Mouse (Mus musculus): ENCODE results near the gene F2rl2.

Gene F2rl2

DNA sequence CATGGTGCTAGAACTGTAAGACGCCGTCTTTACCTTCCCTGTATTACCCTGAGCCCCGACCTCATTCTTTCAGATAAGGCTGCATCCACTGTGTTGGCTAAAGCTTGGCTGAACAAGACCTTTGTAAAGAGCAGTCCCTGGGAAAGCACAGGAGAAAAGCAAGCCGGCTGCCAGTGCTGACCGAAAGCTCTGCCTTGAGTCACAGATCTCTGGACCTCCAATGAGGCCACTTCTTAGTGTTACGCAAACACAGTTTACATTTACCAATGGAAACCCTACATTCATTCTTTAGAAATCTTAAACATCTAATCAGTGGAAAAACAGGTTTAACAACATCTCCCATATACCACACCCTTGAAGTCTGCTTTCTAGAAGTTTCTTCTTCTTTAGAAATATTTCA lies 8.9 kb downstream of the F2rl2 start:
- no peak for DNase-seq

DNA sequence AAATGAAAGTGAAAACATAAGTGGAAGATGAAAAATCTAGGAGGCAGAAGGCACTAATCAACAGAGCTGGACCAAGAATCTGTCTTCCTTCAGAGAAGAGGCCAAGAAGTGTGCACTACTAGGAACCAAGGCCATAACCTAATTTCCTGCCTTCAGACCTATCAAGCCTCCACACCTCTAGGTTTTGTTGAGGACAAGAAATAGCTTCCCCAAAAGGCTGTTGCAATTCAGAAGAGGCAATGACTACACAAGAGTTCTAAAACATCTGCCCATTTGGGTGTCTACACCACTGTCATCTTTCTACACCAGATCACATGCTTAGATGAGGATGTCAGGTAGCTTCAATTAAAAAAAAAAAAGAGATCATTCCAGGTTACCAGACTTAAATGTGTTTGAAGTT lies 15.4 kb downstream of the F2rl2 start:
- no peak for DNase-seq

DNA sequence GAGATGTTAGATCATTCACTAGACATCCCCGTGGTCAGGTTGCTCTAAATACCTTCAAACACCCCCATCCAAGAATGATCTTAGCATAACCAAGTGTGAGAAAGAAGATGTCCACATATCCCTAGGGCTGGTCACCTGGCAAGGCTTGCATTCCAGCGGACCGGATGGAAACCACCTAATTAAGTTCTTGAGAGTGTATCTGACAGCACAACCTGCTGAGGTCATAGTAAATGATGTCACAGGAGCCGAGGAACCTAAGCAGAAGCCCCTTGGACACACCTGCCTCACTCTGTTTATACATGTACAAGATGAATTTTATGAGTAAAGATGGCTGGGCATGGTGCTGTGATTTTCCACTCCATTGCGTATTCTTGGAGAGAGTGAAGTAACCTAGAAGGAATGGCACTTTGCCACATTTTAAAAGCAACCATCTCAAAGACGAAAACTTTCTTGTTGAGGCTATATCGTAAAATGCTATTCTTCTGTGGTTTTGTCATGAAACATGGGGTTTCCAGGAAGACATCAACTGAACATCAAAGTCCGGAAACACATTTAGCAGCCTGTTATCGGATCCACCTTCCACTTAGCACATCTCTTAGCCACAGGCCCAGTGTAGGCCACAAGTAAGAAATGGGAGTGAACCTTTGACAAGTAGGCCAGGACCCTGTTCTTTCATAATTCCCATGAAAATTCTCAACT lies 16.1 kb downstream of the F2rl2 start:
- DNase-seq, result no peak

DNA sequence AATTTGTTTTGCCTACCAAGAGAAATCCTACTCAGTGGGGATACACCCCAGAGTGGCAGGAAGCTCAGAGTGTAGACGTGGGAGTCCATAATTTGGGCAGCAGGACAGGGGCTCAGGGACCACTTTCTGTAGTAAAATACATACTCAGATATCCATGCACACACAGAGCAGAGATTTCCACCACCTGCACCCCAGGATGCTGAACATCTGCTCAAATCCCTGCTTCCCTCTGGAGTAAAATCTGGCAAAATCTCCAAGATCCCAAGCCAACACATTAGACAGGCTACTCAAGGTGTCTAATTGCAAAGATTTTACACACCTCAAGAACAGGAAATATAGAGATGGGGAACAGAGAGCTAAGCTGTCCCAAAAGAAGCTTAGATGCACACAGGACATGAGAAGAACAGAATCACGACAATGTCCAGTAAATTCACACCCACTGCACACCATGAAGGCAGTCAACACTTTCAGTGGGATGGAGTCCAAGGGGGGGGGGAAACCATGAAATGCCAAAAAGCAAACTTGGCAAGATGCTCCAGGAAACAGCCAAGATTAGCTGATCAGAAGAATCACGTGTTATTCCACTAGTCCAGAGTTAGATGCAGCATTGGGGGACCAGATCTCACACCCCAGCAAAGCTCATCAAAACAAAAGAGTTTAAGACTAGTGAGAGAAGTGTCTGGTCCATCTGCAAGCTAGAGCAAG lies 17.8 kb downstream of the F2rl2 start:
- DNase-seq, result no peak

DNA sequence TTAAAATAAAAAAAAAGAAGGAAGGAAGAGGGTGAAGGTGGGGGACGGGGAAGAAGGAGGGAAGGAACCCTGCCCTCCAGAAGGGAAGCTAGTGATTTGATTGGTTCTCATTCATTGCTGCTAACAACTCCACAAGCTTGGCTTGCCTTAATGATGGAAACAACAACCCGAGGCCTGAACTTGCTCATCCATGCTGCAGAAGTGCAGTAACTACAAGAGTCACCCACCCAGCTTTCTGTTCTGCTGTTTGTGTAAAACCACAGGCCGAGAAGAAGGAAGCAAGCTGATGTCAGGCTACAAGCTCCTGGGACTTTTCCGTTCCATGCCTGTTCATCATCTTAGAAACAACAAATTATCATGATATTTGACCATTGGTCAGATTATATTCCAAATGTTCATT lies 18.7 kb downstream of the F2rl2 start:
- DNase-seq, result no peak

DNA sequence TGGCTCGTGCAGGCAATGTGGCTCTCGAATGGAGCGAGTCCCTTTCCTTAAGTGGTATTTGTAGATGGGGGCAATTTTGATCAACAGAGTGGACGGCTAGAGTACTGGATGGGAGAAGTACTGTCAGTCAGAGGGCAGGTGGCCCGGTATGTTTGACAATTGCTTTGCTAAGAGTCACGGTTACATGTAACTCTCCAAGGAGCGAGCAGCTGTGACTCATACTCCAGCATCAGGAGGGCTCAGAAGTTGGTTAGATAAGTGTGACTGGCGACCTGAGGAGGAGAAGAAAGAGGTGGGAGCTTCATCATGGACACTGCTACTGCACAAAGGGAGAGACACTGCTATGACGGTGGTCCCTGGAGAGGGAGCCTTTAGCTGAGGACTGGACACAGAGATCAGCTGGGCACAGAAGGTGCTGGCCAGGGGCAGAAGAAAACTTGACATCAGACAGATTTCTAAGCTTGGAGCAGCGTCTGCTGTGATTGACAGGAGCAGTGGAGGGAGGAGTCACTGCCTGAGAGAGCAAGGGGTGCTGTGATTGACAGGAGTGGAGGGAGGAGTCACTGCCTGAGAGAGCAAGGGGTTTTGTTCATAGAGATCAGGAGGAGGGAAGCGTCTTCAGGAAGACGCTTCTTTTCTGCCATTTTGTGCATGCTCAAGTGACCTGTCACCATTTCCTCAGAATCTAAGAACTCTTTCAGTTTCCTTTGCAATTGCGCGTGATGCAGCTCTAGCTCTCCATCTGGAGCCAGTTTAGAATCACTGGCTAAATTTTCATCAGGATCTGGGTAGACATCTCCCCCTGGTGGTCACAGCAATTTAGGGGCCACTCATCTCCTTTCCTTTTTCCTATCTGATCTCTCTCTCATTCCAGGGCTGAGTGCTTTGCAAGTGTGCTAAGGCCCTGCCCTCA lies 22.9 kb downstream of the F2rl2 start:
- DNase-seq, result peak; percentile 54

DNA sequence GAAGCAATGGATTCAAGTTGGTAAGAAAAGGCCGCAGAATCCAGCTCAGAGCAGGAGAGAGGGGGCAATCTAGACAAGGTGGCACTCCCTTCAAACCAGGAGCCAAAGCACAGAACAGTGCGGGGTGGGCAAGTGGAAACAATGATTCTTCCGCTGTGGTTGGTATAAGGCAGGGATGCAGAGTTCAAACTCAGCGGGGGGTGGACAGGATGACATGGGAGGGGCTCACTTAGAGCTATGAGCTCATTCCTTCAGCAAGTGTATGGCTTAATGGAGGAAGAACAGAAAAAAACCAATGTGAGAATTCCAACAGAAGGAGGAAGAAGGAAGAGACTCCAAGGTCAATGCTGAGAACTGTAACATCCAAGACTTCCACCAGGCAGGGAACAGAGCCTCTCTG lies 33.8 kb downstream of the F2rl2 start:
- DNase-seq, result no peak

DNA sequence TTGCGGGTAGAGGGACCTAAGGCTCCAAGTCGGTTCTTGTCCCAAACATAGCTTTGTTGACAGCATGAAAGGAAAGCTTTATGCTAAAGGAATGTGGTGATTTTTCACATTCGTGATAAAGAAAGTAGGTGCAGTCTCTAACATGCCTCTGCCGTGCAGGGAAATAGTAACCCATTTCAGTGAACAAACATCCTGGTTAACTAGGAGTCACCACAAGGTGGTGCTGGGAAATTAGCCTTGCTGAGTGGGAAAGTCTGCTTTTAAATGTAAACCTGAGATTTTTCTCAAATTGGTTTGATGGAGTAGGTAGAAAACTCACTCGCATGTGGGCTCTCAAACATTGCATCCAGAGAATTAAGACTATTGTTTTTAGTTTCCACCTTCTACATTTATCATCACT lies 43.0 kb downstream of the F2rl2 start:
- no peak for DNase-seq

DNA sequence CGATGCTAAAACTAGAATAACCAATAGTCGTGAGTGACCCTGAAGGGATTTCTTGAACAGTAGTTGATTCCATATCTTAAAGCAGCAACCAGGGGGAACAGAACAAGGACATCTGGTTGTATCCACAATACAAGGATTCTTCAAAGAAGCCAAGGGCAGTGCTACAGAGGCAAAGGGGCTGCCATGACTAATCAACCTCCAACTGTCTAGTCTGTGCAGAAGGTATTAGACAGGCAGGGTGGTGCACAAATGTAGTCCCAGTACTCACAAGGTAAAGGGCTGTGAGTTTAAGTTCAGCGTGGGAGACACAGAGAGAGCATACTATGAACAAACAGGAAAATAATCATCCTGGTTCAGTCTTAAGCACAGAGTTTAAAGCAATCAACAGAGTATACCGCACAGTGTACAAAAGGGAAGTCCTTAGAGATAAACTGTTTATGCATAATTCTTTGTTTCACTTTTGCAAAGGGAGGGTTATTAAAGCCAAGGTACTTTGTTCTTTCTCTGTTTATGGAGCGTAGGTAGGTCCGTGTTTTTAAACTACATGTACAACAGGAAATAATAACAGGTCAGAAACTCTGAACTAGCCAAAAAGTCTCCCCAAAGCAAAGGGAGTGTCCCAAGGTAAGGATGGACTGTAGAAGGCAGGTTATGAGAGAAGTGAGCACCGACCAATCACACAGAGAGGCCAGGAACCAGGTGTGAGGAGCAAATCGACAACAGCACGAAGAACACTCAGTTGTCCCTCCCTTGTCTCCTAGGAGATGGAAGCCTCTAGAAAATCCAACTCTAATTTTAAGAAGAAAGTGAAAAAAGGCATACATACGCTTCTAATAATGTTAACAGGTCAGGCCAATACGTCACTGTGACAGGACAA lies 45.4 kb downstream of the F2rl2 start:
- DNase-seq, result no peak

DNA sequence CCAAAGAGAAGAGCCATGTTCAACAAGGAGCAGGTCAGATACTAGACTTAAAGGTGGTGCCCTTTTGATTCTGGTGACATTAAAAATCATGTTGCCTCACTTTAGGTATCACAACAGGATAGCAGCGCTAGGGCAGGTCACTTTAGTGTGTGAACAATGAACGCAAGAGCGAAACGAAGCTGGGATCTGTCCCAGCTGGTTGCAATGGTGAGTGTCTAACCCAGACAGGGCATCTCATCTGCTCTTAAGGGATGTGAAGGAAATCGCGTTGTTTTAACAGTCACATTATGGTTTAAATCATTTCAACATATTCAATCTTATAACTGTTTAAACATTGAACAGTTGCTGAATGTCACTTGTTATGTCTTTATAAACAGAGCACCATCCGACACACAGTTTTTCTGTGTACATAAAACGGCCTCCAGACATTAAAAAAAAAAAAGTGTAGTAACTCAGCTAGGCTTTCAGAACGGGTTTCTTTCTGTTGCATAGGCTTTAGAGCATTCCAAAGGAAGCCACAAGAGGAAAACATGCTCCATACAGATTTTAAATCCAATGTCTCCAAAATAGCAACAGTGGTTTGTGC lies 46.3 kb downstream of the F2rl2 start:
- DNase-seq, result no peak

DNA sequence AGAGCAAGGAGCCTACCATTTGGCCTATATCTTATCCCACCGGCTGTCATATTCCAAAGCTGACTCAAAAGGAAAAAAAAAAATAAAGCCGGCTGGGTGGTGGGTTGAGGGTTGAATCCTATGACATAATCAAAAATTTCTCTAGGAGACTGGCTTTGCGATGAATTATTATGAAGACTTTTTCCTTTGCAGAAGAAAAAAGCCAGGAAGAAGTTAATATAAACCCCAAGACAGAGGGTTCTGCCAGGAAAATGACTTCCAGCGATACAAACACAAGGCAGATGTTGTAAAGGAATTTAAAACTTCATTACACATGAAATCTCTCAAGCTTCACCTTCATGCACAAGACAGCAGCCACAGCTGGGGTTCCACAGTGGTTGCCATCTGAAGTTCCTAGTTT lies 48.8 kb downstream of the F2rl2 start:
- DNase-seq, result no peak

DNA sequence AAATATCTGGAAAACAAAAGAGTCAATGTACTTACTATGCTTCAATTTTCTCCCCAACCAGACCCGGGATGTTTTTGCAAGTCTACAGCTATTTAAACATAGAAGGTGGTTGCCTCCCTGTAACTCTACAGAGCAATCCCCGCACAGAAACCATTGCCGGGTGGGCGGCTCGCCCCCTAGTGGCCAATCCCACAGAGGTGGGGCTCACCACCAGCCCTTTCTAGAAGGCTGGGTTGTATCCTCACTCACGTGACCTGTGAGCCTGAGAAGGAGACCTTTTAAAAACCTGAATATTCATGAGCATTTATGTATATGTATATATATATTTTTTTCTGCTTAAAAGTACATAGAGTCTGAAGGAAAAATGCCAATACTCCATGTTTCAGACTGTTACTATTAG lies 49.9 kb downstream of the F2rl2 start:
- DNase-seq, result peak; percentile 45

DNA sequence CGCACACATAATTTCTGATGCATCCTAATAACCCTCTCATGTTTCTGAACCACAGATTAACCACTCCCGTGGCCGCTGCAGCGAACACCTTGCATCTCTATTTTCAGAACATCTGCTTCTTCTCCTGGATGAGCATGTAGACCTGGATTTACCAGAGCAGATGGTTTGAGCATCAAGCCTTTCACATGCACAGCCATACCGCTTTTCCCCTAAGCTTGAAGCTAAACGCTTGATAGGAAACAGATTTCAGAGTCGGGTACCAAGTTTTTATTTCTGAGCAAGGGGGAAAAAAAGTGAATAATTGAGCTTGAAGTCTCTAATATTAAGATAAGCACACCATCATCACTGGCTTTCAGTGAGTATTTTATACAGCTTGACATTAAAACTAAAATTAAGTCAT lies 50.4 kb downstream of the F2rl2 start:
- no peak for DNase-seq

DNA sequence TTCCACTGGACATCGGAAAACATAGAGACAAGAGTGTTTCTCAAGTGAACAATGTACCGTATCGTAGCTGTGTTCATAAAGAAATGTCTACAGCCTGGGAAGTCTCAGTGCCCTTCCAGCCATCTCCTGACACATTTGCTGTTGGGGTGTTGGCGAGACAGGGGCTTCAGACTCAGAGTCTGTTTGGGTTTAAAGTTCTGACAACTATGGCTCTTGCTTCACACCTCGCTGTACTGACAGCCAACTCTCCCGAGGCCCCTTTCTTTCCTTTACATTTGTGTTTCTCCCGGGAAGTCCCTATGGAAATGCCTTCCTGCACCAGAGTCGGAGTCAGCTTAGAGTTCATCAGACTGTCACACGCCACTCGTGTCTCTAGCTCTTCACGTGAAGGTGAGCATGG lies 50.9 kb downstream of the F2rl2 start:
- DNase-seq, result no peak

Measured in kidney, adult 18-20 months (tissue).